Mouse (Mus musculus) testis, adult 2 months (tissue): ENCODE results near the gene Zdhhc7.

ENCODE experiments used
- CTCF ChIP-seq: fragments of 200-500 bp; IDR thresholded peaks from 2 replicates; pipeline ENCODE4 v1.5.1; 2012; ENCODE audit warnings: low read depth, mild to moderate bottlenecking, inconsistent platforms, low read length, moderate library complexity; ENCODE audit not compliant: control insufficient read depth, insufficient read depth, insufficient replicate concordance
- POLR2A ChIP-seq: fragments of 200-500 bp; IDR thresholded peaks from 2 replicates; pipeline ENCODE4 v1.6.1; 2012; ENCODE audit warnings: low read depth, mild to moderate bottlenecking, inconsistent platforms, low read length, moderate library complexity; ENCODE audit not compliant: control insufficient read depth

DNA sequence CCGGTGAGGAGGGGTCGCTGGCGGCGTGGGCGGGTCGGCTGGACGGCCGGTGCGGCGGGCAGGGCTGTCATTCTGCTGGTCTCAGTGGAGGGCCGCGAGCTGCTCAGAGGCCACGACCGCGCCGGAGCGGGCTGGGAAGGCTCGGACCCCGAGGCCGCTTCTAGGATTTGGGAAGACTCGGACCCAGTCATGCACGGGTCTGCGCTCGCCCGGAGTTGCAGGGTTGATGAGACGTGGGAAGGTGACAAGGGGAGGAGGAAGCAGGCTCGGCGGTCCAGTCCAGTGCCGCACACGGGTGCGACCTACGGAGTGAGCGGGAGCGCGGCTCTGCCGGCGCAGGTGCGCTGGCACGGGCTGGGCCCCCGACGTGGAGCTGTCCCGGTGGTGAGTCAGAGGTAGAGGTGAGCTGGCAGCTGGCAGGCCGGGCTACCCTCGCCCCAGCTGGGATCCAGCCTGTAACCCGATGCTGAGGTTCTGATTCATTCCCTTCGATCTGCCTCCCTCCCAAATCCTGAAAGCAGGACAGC lies 13.1 kb upstream of the Zdhhc7 start:
- TF ChIP-seq CTCF (no peak), POLR2A (no peak)
